Mouse (Mus musculus) heart, embryonic 12.5 days (tissue): ENCODE results near the gene Ift122. TPM values are rescaled to one million over a fixed set of nuclear protein-coding genes. Genes with fewer than 3 reads are reported as not detected.

ENCODE experiments used
- ATAC-seq: fragments of 200-750 bp; cut with Nextera tagmentation; 2 replicates; pipeline ENCODE4 v1.8.0; 2017; ENCODE audit warnings: moderate TSS enrichment, moderate library complexity; ENCODE audit not compliant: insufficient number of reproducible peaks, low FRiP score
- H3K27ac ChIP-seq: fragments of 300-500 bp; sonication (generic); 2 replicates; pipeline ENCODE4 v1.5.1; 2016; ENCODE audit warnings: mild to moderate bottlenecking, moderate library complexity; ENCODE audit not compliant: poor library complexity, severe bottlenecking
- H3K27me3 ChIP-seq: fragments of 300-500 bp; sonication (generic); replicated peaks from 2 replicates; pipeline ENCODE4 v1.6.1; 2016; ENCODE audit warnings: mild to moderate bottlenecking, moderate library complexity
- H3K36me3 ChIP-seq: fragments of 300-500 bp; sonication (generic); 2 replicates; pipeline ENCODE4 v1.6.1; 2016; ENCODE audit warnings: mild to moderate bottlenecking, moderate library complexity
- H3K4me1 ChIP-seq: fragments of 300-500 bp; sonication (generic); replicated peaks from 2 replicates; pipeline ENCODE4 v1.6.1; 2016; ENCODE audit warnings: mild to moderate bottlenecking
- H3K4me2 ChIP-seq: fragments of 300-500 bp; sonication (generic); 2 replicates; pipeline ENCODE4 v1.6.1; 2016; ENCODE audit warnings: mild to moderate bottlenecking, moderate library complexity
- H3K4me3 ChIP-seq: fragments of 300-500 bp; sonication (generic); 2 replicates; pipeline ENCODE4 v1.5.1; 2016; ENCODE audit warnings: mild to moderate bottlenecking
- H3K9ac ChIP-seq: fragments of 300-500 bp; sonication (generic); 2 replicates; pipeline ENCODE4 v1.6.1; 2016; ENCODE audit warnings: mild to moderate bottlenecking, moderate library complexity
- H3K9me3 ChIP-seq: fragments of 300-500 bp; sonication (generic); replicated peaks from 2 replicates; pipeline ENCODE4 v1.6.1; 2016; ENCODE audit warnings: mild to moderate bottlenecking, moderate library complexity
- WGBS: fragments of 180-500 bp; shearing (Covaris S2); methylation state at CpG from one replicate; pipeline ENCODE4 v1.1.7; 2016; 5-methylcytosine and 5-hydroxymethylcytosine counted together
- polyA plus RNA-seq: library from polyadenylated mRNA; unstranded; fragments of >200 nt; fragmentation: Nextera tagmentation; extraction: Ambion mirVana; gene quantifications from 2 replicates; pipeline ENCODE4 v1.2.1, GENCODE M21; 2016

The Ift122 gene
- polyA plus RNA-seq, 1 experiment from 2014 or later: 22.7 TPM

GRCm38 (mm10) chr6:115945633-115946032, 92.4 kb downstream of the Ift122 start:
- H3K27ac ChIP-seq: peak overlapping the region; percentile 3; the same call in 1 of the 2 replicates
- no peak overlapping the region for H3K4me2 ChIP-seq
- no peak overlapping the region for H3K4me3 ChIP-seq
- 60% methylated on average over 8 of the region's 8 CpGs for WGBS
- H3K4me1 ChIP-seq: peaks cover 50% of the 10 kb centered on the region
- no peaks in the 10 kb centered on the region for H3K27me3 ChIP-seq
- no peaks in the 10 kb centered on the region for H3K9me3 ChIP-seq
- H3K9ac ChIP-seq: no peak overlapping the region
- no peaks in the 10 kb centered on the region for H3K36me3 ChIP-seq
- ATAC-seq: no peak

GRCm38 (mm10) chr6:115946389-115946788, 93.1 kb downstream of the Ift122 start:
- Histone ChIP-seq H3K4me2 (no peak overlapping the region), H3K27me3 (no peaks in the 10 kb centered on the region), H3K9ac (no peak overlapping the region), H3K9me3 (no peaks in the 10 kb centered on the region), H3K4me1 (peaks cover 45% of the 10 kb centered on the region), H3K36me3 (no peaks in the 10 kb centered on the region), H3K27ac (peak overlapping the region; percentile 3), H3K4me3 (no peak overlapping the region)
- no peak; the same call in 1 of the 2 replicates for ATAC-seq
- WGBS: 5% methylated on average over 6 of the region's 6 CpGs

- Histone ChIP-seq H3K9me3 (no peaks in the 10 kb centered on the region), H3K27me3 (no peaks in the 10 kb centered on the region), H3K4me2 (no peak overlapping the region), H3K4me1 (peaks cover 44% of the 10 kb centered on the region), H3K9ac (no peak overlapping the region), H3K4me3 (no peak overlapping the region), H3K36me3 (peaks cover 35% of the 10 kb centered on the region), H3K27ac (no peak overlapping the region; the same call in 1 of the 2 replicates)
- no peak for ATAC-seq
- 81% methylated on average over 9 of the region's 9 CpGs for WGBS
Measured at GRCm38 (mm10) chr6:115954506-115955074, 101.3 kb downstream of the Ift122 start.

- no peak overlapping the region for H3K4me2 ChIP-seq
- no peaks in the 10 kb centered on the region for H3K9me3 ChIP-seq
- no peak for ATAC-seq
- H3K9ac ChIP-seq: no peak overlapping the region
- H3K27ac ChIP-seq: no peak overlapping the region
- H3K27me3 ChIP-seq: no peaks in the 10 kb centered on the region
- H3K36me3 ChIP-seq: peaks cover 40% of the 10 kb centered on the region
- WGBS: 91% methylated on average over 4 of the region's 4 CpGs
- H3K4me1 ChIP-seq: peaks cover 47% of the 10 kb centered on the region
- H3K4me3 ChIP-seq: no peak overlapping the region
Measured at GRCm38 (mm10) chr6:115955169-115955568, 101.9 kb downstream of the Ift122 start.

- ATAC-seq: no peak
- Histone ChIP-seq H3K9me3 (no peaks in the 10 kb centered on the region), H3K4me3 (no peak overlapping the region), H3K9ac (no peak overlapping the region), H3K27ac (no peak overlapping the region), H3K4me1 (peaks cover 47% of the 10 kb centered on the region), H3K4me2 (no peak overlapping the region), H3K27me3 (no peaks in the 10 kb centered on the region), H3K36me3 (peaks cover 45% of the 10 kb centered on the region)
- WGBS: 80% methylated on average over 11 of the region's 11 CpGs
Measured at GRCm38 (mm10) chr6:115955664-115956063, 102.4 kb downstream of the Ift122 start.

- no peak for ATAC-seq
- Histone ChIP-seq H3K9ac (no peak overlapping the region), H3K4me3 (no peak overlapping the region), H3K36me3 (peaks cover 52% of the 10 kb centered on the region), H3K27me3 (no peaks in the 10 kb centered on the region), H3K4me2 (0 out of 2 replicates have a peak overlapping the region, but pooled peaks have one; percentile 9), H3K4me1 (peaks cover 47% of the 10 kb centered on the region), H3K27ac (0 out of 2 replicates have a peak overlapping the region, but pooled peaks have one; percentile 42), H3K9me3 (no peaks in the 10 kb centered on the region)
- 81% methylated on average over 13 of the region's 13 CpGs for WGBS
Measured at GRCm38 (mm10) chr6:115956418-115956921, 103.2 kb downstream of the Ift122 start.

GRCm38 (mm10) chr6:115956922-115957601, 103.8 kb downstream of the Ift122 start:
- Histone ChIP-seq H3K4me2 (peak overlapping the region; percentile 9; the same call in 1 of the 2 replicates), H3K27ac (peak overlapping the region; percentile 42), H3K9ac (no peak overlapping the region), H3K9me3 (no peaks in the 10 kb centered on the region), H3K4me3 (no peak overlapping the region), H3K36me3 (peaks cover 58% of the 10 kb centered on the region), H3K4me1 (peaks cover 51% of the 10 kb centered on the region), H3K27me3 (no peaks in the 10 kb centered on the region)
- 0 out of 2 replicates have a peak, but pooled peaks have one; percentile 14 for ATAC-seq
- 34% methylated on average over 16 of the region's 16 CpGs for WGBS

- Histone ChIP-seq H3K27ac (peak overlapping the region; percentile 42), H3K9me3 (no peaks in the 10 kb centered on the region), H3K4me3 (no peak overlapping the region), H3K27me3 (no peaks in the 10 kb centered on the region), H3K36me3 (peaks cover 64% of the 10 kb centered on the region), H3K4me2 (no peak overlapping the region), H3K4me1 (peaks cover 55% of the 10 kb centered on the region), H3K9ac (peak overlapping the region; percentile 15; the same call in 1 of the 2 replicates)
- WGBS: 50% methylated on average over 6 of the region's 6 CpGs
- no peak for ATAC-seq
Measured at GRCm38 (mm10) chr6:115957681-115958080, 104.4 kb downstream of the Ift122 start.

- ATAC-seq: no peak
- no peak overlapping the region for H3K27ac ChIP-seq
- no peaks in the 10 kb centered on the region for H3K9me3 ChIP-seq
- 0 out of 2 replicates have a peak, but pooled peaks cover 4% of the 10 kb centered on the region for H3K27me3 ChIP-seq
- H3K4me1 ChIP-seq: peaks cover 61% of the 10 kb centered on the region
- H3K36me3 ChIP-seq: peaks cover 72% of the 10 kb centered on the region
- no peak overlapping the region for H3K4me3 ChIP-seq
- no peak overlapping the region for H3K9ac ChIP-seq
- H3K4me2 ChIP-seq: no peak overlapping the region
- 90% methylated on average over 9 of the region's 9 CpGs for WGBS
Measured at GRCm38 (mm10) chr6:115958445-115958844, 105.2 kb downstream of the Ift122 start.

GRCm38 (mm10) chr6:115959151-115959691, 106.0 kb downstream of the Ift122 start:
- Histone ChIP-seq H3K4me2 (no peak overlapping the region), H3K27me3 (0 out of 2 replicates have a peak, but pooled peaks cover 4% of the 10 kb centered on the region), H3K4me3 (no peak overlapping the region), H3K27ac (no peak overlapping the region), H3K36me3 (peaks cover 76% of the 10 kb centered on the region), H3K9ac (no peak overlapping the region), H3K4me1 (peaks cover 57% of the 10 kb centered on the region), H3K9me3 (no peaks in the 10 kb centered on the region)
- no peak for ATAC-seq
- WGBS: 71% methylated on average over 7 of the region's 7 CpGs

- Histone ChIP-seq H3K27ac (no peak overlapping the region), H3K4me1 (peaks cover 50% of the 10 kb centered on the region), H3K9me3 (no peaks in the 10 kb centered on the region), H3K9ac (no peak overlapping the region), H3K4me3 (no peak overlapping the region), H3K27me3 (0 out of 2 replicates have a peak, but pooled peaks cover 4% of the 10 kb centered on the region), H3K4me2 (no peak overlapping the region), H3K36me3 (peaks cover 69% of the 10 kb centered on the region)
- 86% methylated on average over 19 of the region's 19 CpGs for WGBS
- no peak for ATAC-seq
Measured at GRCm38 (mm10) chr6:115960322-115960721, 107.1 kb downstream of the Ift122 start.
